Mouse (Mus musculus): ENCODE measurements around the gene Fam19a3. TPM values are rescaled to one million over a fixed set of nuclear protein-coding genes. Genes with fewer than 3 reads are reported as not detected.

The Fam19a3 gene
- not detected for total RNA-seq (2023)

DNA sequence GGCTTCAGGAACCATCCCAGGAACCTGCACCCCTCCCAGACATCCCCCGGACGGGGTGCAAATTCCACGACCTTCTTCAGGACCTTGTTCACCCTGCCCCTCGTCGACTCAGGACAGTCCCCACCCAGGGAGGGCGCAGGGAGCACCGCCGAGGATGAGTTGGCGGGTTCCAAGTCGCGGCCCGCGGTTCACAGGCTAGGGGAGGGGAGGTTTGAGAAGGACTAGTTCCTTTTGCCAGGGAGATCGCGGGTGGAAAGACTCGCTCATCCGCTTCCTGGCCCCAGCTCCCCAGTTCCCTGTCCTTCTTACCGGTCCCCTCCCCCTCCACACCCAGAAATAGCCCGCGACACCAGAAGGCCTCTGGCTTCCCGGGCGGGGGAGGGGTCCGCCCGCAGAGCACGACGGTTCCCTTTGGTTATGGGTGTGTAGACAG is at the start of gene Fam19a3:
Fam19a3 (minus strand) TSS at position 370 of the 433 bp plus-strand sequence.

DNA sequence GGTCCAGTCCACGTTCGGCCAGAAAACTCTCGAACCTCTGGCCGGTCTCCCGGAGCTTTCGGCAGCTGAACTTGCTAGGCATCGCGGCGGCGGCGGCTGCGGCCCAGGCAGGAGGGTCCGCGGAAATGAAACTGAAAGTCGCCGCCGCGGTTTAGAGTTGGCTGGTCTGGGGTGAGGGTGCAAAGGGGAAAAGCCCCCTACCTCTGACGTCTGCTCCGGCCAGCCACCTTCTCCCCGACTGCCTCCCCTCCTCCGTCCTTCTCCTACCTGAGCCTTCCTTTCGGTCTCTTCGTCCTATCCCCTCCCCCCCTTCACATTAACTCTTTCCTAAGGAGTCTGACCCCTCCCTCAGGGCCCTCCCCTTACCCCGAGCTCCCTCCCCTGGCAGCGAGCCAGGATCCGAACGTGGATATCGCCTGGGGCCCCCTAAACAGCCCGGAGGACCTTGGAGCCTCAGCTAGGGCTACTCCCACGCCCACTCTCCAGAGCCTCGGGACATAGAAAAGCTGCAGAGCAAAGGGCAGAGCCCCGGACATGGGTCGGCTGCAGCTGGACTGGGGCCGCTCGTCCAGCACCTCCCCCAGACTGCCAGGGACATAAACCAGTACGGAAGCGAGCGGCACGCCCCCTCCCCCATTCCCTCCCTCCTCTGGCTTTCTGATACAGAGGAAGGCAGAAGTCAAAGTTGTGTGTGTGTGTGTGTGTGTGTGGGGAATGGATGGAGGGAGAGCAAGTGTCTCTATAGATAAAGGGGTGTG is 36.5 kb upstream of the Fam19a3 start, which contains the start of gene Mov10:
Mov10 (minus strand) TSS at position 573 of the 758 bp plus-strand sequence.

DNA sequence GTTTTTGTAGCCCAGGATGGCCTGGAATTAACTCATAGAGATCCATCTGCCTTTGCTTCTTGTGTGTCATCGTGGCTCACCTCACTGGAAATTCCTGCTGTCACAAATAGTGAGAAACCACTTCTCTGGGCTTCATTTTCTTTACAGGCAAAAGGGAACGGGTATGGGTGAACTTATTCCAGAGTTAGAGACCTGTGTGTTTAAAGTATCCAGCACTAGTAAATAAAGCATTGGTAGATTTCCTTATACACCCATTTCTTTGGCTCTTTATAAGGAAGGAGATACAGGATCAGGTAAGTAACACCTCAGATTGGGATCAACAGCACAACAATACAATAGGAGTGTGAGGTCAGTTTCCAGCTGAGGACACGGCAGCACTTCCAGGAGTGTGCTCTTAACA is 6.4 kb upstream of the Fam19a3 start, which contains the start of gene Rhoc:
Rhoc (plus strand) TSS at position 301 of the 400 bp plus-strand sequence.

DNA sequence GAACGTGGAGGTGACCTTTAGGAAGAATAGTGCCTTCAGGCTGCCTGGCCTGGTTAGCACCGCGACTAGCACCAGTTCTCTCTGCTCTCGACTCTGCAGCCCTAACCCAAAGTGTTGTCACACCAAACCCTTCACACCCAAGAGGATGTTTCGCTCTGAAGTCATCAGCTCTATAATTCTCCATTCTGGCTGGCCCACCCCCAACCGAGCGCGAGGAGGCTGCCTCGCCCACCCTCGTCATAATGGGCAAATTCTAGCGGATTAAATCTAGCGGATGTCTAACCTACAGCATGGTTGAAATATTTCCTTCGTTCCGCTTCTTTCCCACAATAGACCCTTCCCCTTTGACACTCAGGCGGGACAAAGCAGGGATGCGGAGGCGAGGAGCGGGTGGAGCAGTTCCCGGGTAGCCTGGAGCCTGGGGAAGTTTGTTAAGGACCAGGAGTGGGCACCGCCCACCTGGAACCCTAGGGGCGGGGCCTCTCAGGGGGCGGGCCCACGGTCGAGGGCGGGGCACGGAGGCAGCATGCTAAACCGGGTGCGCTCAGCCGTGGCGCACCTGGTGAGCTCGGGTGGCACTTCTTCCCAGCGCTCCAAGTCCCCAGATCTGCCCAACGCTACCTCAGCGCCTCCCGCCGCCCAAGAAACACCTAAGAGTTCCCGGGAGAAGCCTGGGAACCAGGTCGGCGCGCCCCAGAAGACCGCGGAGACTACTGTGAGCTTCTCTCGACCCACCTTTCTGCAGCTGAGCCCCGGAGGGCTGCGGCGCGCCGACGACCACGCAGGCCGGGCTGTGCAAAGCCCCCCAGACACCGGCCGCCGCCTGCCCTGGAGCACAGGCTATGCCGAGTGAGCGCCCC is 849 bp downstream of the Fam19a3 start, which contains the start of gene Ppm1j:
Ppm1j (plus strand) TSS at position 496 of the 860 bp plus-strand sequence.

Other genes starting within 250 kb of the Fam19a3 start
- 10 to 100 TPM; 10.0 to 13.3 TPM for gene Slc16a1, start 143.2 kb downstream of the Fam19a3 start, total RNA-seq (2023)
- gene Ppm1j, start 784 bp downstream of the Fam19a3 start, total RNA-seq (2023): not detected
- gene Rhoc, start 6.5 kb upstream of the Fam19a3 start, total RNA-seq (2023): 10 to 100 TPM; 22.3 to 26.1 TPM
- 10 to 100 TPM; 55.9 to 72.2 TPM for gene Mov10, start 36.7 kb upstream of the Fam19a3 start, total RNA-seq (2023)
- 10 to 100 TPM; 22.6 to 25.0 TPM for gene St7l, start 82.2 kb upstream of the Fam19a3 start, total RNA-seq (2023)
- 100 to 1,000 TPM; 296 to 306 TPM for gene Capza1, start 82.7 kb upstream of the Fam19a3 start, total RNA-seq (2023)
- not detected for gene Wnt2b, start 180.1 kb upstream of the Fam19a3 start, total RNA-seq (2023)